Mouse (Mus musculus) activated CD4-positive, CD25-positive, alpha-beta regulatory T cell, adult 9 weeks (primary cell): ENCODE measurements around the gene Flad1. TPM values are rescaled to one million over a fixed set of nuclear protein-coding genes. Genes with fewer than 3 reads are reported as not detected.

Experiments
- polyA plus RNA-seq: library from polyadenylated mRNA; unstranded; fragments of 100-300 nt; shearing (Covaris generic); gene quantifications from one replicate; pipeline ENCODE4 v1.2.1, GENCODE M21; 2017

The Flad1 gene
- 66.1 TPM for polyA plus RNA-seq

GRCm38 (mm10) chr3:89411490-89412393 lies at the start of gene Flad1:
TSS of gene Flad1 (minus strand) at chr3:89411870.

GRCm38 (mm10) chr3:89454401-89455177 lies 42.9 kb upstream of the Flad1 start, which contains the start of gene Pmvk:
TSS of gene Pmvk (plus strand) at chr3:89454541.

GRCm38 (mm10) chr3:89436176-89437113 lies 24.8 kb upstream of the Flad1 start, which contains the start of gene Pbxip1:
TSS of gene Pbxip1 (plus strand) at chr3:89436706.

GRCm38 (mm10) chr3:89430171-89431159 lies 18.8 kb upstream of the Flad1 start, which contains the start of gene Pygo2:
TSS of gene Pygo2 (plus strand) at chr3:89430214.

GRCm38 (mm10) chr3:89418170-89418860 lies 6.6 kb upstream of the Flad1 start, which contains the start of the genes Cks1b and Shc1:
TSS of gene Cks1b (minus strand) at chr3:89418383.
TSS of gene Shc1 (plus strand) at chr3:89418443.

GRCm38 (mm10) chr3:89402693-89403092 lies 9.0 kb downstream of the Flad1 start, which contains the start of gene Lenep:
TSS of gene Lenep (minus strand) at chr3:89402793.

GRCm38 (mm10) chr3:89394006-89394893 lies 17.4 kb downstream of the Flad1 start, which contains the start of gene Zbtb7b:
TSS of gene Zbtb7b (minus strand) at chr3:89394776.

GRCm38 (mm10) chr3:89365153-89365485 lies 46.6 kb downstream of the Flad1 start, which contains the start of gene Dcst1:
TSS of gene Dcst1 (minus strand) at chr3:89365253.

GRCm38 (mm10) chr3:89361675-89362074 lies 50.0 kb downstream of the Flad1 start, which contains the start of gene Dcst2:
TSS of gene Dcst2 (plus strand) at chr3:89361975.

Other genes starting within 250 kb of the Flad1 start
- gene Clk2, start 247.1 kb downstream of the Flad1 start, polyA plus RNA-seq, result 36.9 TPM
- gene Scamp3, start 234.4 kb downstream of the Flad1 start, polyA plus RNA-seq, result 291 TPM
- 230 TPM for gene Fam189b, start 228.7 kb downstream of the Flad1 start, polyA plus RNA-seq
- gene Gba, start 208.9 kb downstream of the Flad1 start, polyA plus RNA-seq, result 139 TPM
- 2.8 TPM for gene Thbs3, start 196.7 kb downstream of the Flad1 start, polyA plus RNA-seq
- gene Mtx1, start 184.8 kb downstream of the Flad1 start, polyA plus RNA-seq, result 120 TPM
- 2.7 TPM for gene Muc1, start 182.8 kb downstream of the Flad1 start, polyA plus RNA-seq
- gene Krtcap2, start 165.9 kb downstream of the Flad1 start, polyA plus RNA-seq, result 285 TPM
- gene Trim46, start 165.6 kb downstream of the Flad1 start, polyA plus RNA-seq, result 5.0 TPM
- 99.0 TPM for gene Dpm3, start 152.5 kb downstream of the Flad1 start, polyA plus RNA-seq
- gene Slc50a1, start 141.3 kb downstream of the Flad1 start, polyA plus RNA-seq, result 249 TPM
- not detected for gene Efna1, start 130.7 kb downstream of the Flad1 start, polyA plus RNA-seq
- gene Efna3, start 88.9 kb downstream of the Flad1 start, polyA plus RNA-seq, result not detected
- gene Efna4, start 73.8 kb downstream of the Flad1 start, polyA plus RNA-seq, result 0.62 TPM
- gene Adam15, start 61.9 kb downstream of the Flad1 start, polyA plus RNA-seq, result 14.5 TPM
- gene Dcst2, start 49.9 kb downstream of the Flad1 start, polyA plus RNA-seq, result 0.28 TPM
- 0.27 TPM for gene Dcst1, start 46.6 kb downstream of the Flad1 start, polyA plus RNA-seq
- 74.9 TPM for gene Zbtb7b, start 17.1 kb downstream of the Flad1 start, polyA plus RNA-seq
- gene Lenep, start 9.1 kb downstream of the Flad1 start, polyA plus RNA-seq, result not detected
- gene Cks1b, start 6.5 kb upstream of the Flad1 start, polyA plus RNA-seq, result 29.8 TPM
- gene Shc1, start 6.6 kb upstream of the Flad1 start, polyA plus RNA-seq, result 86.1 TPM
- gene Pygo2, start 18.3 kb upstream of the Flad1 start, polyA plus RNA-seq, result 31.5 TPM
- gene Pbxip1, start 24.8 kb upstream of the Flad1 start, polyA plus RNA-seq, result 176 TPM
- 22.6 TPM for gene Pmvk, start 42.7 kb upstream of the Flad1 start, polyA plus RNA-seq
- gene Kcnn3, start 108.3 kb upstream of the Flad1 start, polyA plus RNA-seq, result not detected